Mouse (Mus musculus) intestine, embryonic 14.5 days (tissue): ENCODE data around the gene Gm10721. TPM values are rescaled to one million over a fixed set of nuclear protein-coding genes. Genes with fewer than 3 reads are reported as not detected.
A peak's percentile ranks its signal among the peaks of the same experiment; 100 is the strongest.
"Not testable (repeated sequence)": the region's sequence is repeated elsewhere in the genome, so short reads cannot be mapped to it uniquely, and the experiment has no call there.

Experiments
- ATAC-seq: fragments of 200-750 bp; cut with Nextera tagmentation; replicated peaks from 2 replicates; pipeline ENCODE4 v1.8.0; 2017; ENCODE audit warnings: low read depth, moderate number of reproducible peaks, moderate TSS enrichment, moderate library complexity; ENCODE audit not compliant: low FRiP score, low TSS enrichment
- DNase-seq: peaks from one replicate; pipeline ENCODE4 v3.0.0-alpha.2; 2018; ENCODE audit warnings: low spot score
- H3K27ac ChIP-seq: fragments of 300-500 bp; sonication (generic); 2 replicates; pipeline ENCODE4 v1.5.1; 2014; ENCODE audit warnings: low read depth, mild to moderate bottlenecking, control low read depth
- H3K27me3 ChIP-seq: fragments of 300-500 bp; sonication (generic); replicated peaks from 2 replicates; pipeline ENCODE4 v1.6.1; 2014; ENCODE audit warnings: low read length, control low read depth; ENCODE audit not compliant: control insufficient read depth, insufficient read depth
- H3K36me3 ChIP-seq: fragments of 300-500 bp; sonication (generic); 2 replicates; pipeline ENCODE4 v1.6.1; 2014; ENCODE audit warnings: low read length, control low read depth; ENCODE audit not compliant: control insufficient read depth, insufficient read depth
- H3K4me1 ChIP-seq: fragments of 300-500 bp; sonication (generic); replicated peaks from 2 replicates; pipeline ENCODE4 v1.6.1; 2014; ENCODE audit warnings: low read length, control low read depth, mixed read lengths; ENCODE audit not compliant: control insufficient read depth, insufficient read depth
- H3K4me2 ChIP-seq: fragments of 300-500 bp; sonication (generic); 2 replicates; pipeline ENCODE4 v1.6.1; 2014; ENCODE audit warnings: low read length
- H3K4me3 ChIP-seq: fragments of 300-500 bp; sonication (generic); 2 replicates; pipeline ENCODE4 v1.5.1; 2014; ENCODE audit warnings: low read depth, low read length, control low read depth, mixed read lengths
- H3K9ac ChIP-seq: fragments of 300-500 bp; sonication (generic); 2 replicates; pipeline ENCODE4 v1.6.1; 2014; ENCODE audit warnings: mild to moderate bottlenecking, low read length
- H3K9me3 ChIP-seq: fragments of 300-500 bp; sonication (generic); 2 replicates; pipeline ENCODE4 v1.6.1; 2016; ENCODE audit warnings: low read length, control low read depth; ENCODE audit not compliant: control insufficient read depth
- WGBS: fragments of 180-500 bp; shearing (Covaris S2); extraction: QIAGEN DNeasy Blood & Tissue Kit; methylation state at CpG from one replicate; pipeline ENCODE4 v1.1.7; 2014; 5-methylcytosine and 5-hydroxymethylcytosine counted together
- polyA plus RNA-seq: library from polyadenylated mRNA; unstranded; fragments of >200 nt; fragmentation: Nextera tagmentation; extraction: Ambion mirVana; gene quantifications from 2 replicates; pipeline ENCODE4 v1.2.1, GENCODE M21; 2014

Gm10721 gene
- polyA plus RNA-seq = not detected in 2 replicates

- DNase-seq, H3K27ac ChIP-seq, H3K27me3 ChIP-seq, H3K4me1 ChIP-seq, H3K9me3 ChIP-seq, H3K4me2 ChIP-seq, H3K4me3 ChIP-seq, H3K36me3 ChIP-seq, H3K9ac ChIP-seq: not testable (repeated sequence)
- peak; percentile 65; the same call in 1 of the 2 replicates for ATAC-seq
- WGBS = no CpG with 5 or more reads among the region's 11 CpGs
Measured at GRCm38 (mm10) chr9:3012733-3013279, at the start of gene Gm10721. Gm10721 (plus strand) TSS chr9:3013140.

DNA sequence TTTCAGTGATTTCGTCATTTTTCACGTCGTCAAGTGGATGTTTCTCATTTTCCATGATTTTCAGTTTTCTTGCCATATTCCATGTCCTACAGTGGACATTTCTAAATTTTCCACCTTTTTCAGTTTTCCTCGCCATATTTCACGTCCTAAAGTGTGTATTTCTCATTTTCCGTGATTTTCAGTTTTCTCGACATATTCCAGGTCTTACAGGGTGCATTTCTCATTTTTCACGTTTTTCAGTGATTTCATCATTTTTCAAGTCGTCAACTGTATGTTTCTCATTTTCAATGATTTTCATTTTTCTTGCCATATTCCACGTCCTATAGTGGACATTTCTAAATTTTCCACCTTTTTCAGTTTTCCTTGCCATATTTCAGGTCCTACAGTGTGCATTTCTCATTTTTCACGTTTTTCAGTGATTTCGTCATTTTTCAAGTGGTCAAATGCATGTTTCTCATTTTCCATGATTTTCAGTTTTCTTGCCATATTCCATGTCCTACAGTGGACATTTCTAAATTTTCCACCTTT is 12.4 kb upstream of the Gm10721 start, which contains the start of gene Gm10722:
Gene Gm10722 (plus strand): TSS at position 478 of the 528 bp plus-strand sequence.
- H3K36me3 ChIP-seq, H3K27me3 ChIP-seq, H3K9ac ChIP-seq, H3K4me2 ChIP-seq, ATAC-seq, H3K27ac ChIP-seq, H3K4me1 ChIP-seq, H3K4me3 ChIP-seq, H3K9me3 ChIP-seq: not testable (repeated sequence)
- 68% methylated on average over 12 of the region's 12 CpGs for WGBS
- DNase-seq = peak; percentile 49

DNA sequence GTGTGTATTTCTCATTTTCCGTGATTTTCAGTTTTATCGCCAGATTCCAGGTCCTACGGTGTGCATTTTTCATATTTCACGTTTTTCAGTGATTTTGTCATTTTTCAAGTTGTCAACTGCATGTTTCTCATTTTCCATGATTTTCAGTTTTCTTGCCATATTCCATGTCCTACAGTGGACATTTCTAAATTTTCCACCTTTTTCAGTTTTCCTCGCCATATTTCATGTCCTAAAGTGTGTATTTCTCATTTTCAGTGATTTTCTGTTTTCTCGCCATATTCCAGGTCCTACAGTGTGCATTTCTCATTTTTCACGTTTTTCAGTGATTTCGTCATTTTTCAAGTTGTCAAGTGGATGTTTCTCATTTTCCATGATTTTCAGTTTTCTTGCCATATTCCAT is 11.9 kb upstream of the Gm10721 start:
- not testable (repeated sequence) for H3K27ac ChIP-seq, H3K4me1 ChIP-seq, ATAC-seq, H3K4me2 ChIP-seq, H3K9ac ChIP-seq, H3K27me3 ChIP-seq, H3K9me3 ChIP-seq, DNase-seq, H3K4me3 ChIP-seq, H3K36me3 ChIP-seq
- WGBS = 64% methylated on average over 8 of the region's 8 CpGs

DNA sequence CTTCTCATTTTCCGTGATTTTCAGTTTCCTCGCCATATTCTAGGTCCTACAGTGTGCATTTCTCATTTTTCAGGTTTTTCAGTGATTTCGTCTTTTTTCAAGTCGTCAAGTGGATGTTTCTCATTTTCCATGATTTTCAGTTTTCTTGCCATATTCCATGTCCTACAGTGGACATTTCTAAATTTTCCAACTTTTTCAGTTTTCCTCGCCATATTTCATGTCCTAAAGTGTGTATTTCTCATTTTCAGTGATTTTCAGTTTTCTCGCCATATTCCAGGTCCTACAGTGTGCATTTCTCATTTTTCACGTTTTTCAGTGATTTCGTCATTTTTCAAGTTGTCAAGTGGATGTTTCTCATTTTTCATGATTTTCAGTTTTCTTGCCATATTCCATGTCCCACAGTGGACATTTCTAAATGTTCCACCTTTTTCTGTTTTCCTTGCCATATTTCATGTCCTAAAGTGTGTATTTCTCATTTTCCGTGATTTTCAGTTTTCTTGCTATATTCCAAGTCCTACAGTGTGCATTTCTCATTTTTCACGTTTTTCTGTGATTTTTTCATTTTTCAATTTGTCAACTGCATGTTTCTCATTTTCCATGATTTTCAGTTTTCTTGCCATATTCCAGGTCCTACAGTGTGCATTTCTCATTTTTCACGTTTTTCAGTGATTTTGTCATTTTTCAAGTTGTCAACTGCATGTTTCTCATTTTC is 10.8 kb upstream of the Gm10721 start:
- 53% methylated on average over 8 of the region's 11 CpGs for WGBS

DNA sequence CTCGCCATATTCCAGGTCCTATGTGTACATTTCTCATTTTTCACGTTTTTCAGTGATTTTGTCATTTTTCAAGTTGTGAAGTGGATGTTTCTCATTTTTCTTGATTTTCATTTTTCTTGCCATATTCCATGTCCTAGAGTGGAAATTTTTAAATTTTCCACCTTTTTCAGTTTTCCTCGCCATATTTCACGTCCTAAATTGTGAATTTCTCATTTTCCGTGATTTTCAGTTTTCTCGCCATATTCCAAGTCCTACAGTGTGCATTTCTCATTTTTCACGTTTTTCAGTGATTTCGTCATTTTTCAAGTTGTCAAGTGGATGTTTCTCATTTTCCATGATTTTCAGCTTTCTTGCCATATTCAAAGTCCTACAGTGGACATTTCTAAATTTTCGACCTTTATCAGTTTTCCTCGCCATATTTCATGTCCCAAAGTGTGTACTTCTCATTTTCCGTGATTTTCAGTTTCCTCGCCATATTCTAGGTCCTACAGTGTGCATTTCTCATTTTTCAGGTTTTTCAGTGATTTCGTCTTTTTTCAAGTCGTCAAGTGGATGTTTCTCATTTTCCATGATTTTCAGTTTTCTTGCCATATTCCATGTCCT is 10.0 kb upstream of the Gm10721 start, which contains the start of gene Gm11168:
Gene Gm11168 (plus strand): TSS at position 553 of the 603 bp plus-strand sequence.
- not testable (repeated sequence) for H3K4me1 ChIP-seq, H3K9ac ChIP-seq, H3K36me3 ChIP-seq, H3K27ac ChIP-seq, DNase-seq, H3K9me3 ChIP-seq, H3K27me3 ChIP-seq, H3K4me2 ChIP-seq, H3K4me3 ChIP-seq, ATAC-seq
- WGBS = 66% methylated on average over 5 of the region's 14 CpGs

More for the DNA sequence above, 10.8 kb upstream of the Gm10721 start:
- peak; percentile 89 for ATAC-seq
- not testable (repeated sequence) for H3K27ac ChIP-seq, H3K9ac ChIP-seq, H3K27me3 ChIP-seq, H3K4me3 ChIP-seq, H3K36me3 ChIP-seq, H3K9me3 ChIP-seq, H3K4me1 ChIP-seq, H3K4me2 ChIP-seq
- DNase-seq = peak; percentile 32

DNA sequence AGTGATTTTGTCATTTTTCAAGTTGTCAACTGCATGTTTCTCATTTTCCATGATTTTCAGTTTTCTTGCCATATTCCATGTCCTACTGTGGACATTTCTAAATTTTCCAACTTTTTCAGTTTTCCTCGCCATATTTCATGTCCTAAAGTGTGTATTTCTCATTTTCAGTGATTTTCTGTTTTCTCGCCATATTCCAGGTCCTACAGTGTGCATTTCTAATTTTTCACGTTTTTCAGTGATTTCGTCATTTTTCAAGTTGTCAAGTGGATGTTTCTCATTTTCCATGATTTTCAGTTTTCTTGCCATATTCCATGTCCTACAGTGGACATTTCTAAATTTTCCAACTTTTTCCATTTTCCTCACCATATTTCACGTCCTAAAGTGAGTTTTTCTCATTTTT is 6.8 kb upstream of the Gm10721 start:
- not testable (repeated sequence) for H3K9me3 ChIP-seq, H3K4me1 ChIP-seq, H3K9ac ChIP-seq, ATAC-seq, DNase-seq, H3K4me3 ChIP-seq, H3K27me3 ChIP-seq, H3K27ac ChIP-seq, H3K36me3 ChIP-seq, H3K4me2 ChIP-seq
- 74% methylated on average over 1 of the region's 5 CpGs for WGBS

DNA sequence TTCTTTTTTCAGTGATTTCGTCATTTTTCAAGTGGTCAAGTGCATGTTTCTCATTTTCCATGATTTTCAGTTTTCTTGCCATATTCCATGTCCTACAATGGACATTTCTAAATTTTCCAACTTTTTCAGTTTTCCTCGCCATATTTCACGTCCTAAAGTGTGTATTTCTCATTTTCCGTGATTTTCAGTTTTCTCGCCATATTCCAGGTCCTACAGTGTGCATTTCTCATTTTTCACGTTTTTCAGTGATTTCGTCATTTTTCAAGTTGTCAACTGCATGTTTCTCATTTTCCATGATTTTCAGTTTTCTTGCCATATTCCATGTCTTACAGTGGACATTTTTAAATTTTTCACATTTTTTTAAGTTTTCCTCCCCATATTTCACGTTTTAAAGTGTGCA is 6.3 kb upstream of the Gm10721 start:
- not testable (repeated sequence) for H3K4me1 ChIP-seq, H3K9ac ChIP-seq, H3K27me3 ChIP-seq, H3K4me2 ChIP-seq, H3K4me3 ChIP-seq, H3K9me3 ChIP-seq, H3K27ac ChIP-seq, H3K36me3 ChIP-seq, DNase-seq
- peak; percentile 79 for ATAC-seq
- 70% methylated on average over 8 of the region's 8 CpGs for WGBS

DNA sequence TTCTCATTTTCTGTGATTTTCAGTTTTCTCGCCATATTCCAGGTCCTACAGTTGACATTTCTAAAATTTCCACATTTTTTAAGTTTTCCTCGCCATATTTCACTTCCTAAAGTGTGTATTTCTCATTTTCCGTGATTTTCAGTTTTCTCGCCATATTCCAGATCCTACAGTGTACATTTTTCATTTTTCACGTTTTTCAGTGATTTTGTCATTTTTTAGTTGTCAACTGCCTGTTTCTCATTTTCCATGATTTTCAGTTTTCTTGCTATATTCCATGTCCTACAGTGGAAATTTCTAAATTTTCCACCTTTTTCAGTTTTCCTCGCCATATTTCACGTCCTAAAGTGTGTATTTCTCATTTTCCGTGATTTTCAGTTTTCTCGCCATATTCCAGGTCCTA is 5.7 kb upstream of the Gm10721 start:
- H3K9me3 ChIP-seq, H3K27ac ChIP-seq, H3K36me3 ChIP-seq, H3K9ac ChIP-seq, H3K4me2 ChIP-seq, H3K4me3 ChIP-seq, H3K4me1 ChIP-seq, H3K27me3 ChIP-seq: not testable (repeated sequence)
- ATAC-seq (0 out of 2 replicates have a peak, but pooled peaks have one; percentile 46), DNase-seq (peak; percentile 23)
- 79% methylated on average over 6 of the region's 9 CpGs for WGBS
